Mouse (Mus musculus) fat pad, adult 2 months (tissue): Measurements from ENCODE around the gene Svop.

Experiments
- DNase-seq: peaks from one replicate; pipeline ENCODE4 v3.0.0-alpha.2; 2011; ENCODE audit warnings: low read depth, low spot score; ENCODE audit errors: extremely low read depth

Svop gene

DNA sequence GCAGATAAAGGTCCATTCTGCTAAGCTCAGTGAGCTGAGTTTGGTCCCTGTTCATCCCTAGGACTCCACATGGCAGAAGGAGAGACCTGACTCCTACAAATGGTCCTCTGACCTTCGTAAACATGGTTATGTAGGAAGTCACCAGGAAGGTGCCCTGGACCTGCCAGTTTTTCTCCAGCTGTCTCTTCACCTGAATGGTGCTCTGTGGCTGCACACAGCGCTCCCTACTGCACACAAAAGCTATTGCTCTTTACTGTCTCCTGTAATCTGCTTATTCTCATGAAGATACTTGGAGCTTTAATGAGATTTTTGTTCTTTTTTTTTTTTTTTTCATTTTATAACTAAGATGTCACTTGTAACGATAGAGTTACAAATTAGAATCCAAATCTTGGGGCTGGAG is 44.8 kb downstream of the Svop start:
- no peak for DNase-seq

DNA sequence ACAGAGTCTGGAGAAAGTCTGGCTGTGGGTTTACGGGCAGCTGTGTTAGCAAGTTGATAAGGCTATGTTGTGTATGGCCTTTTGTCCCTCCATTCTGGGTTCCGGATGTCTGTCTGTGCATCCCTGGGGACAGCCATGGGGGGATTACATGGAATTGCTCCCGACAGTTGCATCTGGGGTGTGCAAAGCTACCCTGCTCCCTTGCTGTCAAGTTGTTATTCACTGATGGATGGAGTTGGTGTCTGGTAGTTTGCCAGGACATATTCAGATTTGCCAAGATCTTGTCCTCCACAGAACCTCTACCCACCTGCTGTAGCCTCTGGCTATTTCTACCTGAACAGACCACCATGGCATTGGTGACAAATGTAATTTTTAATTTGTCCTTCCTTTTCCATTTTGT is 45.2 kb downstream of the Svop start:
- no peak for DNase-seq

DNA sequence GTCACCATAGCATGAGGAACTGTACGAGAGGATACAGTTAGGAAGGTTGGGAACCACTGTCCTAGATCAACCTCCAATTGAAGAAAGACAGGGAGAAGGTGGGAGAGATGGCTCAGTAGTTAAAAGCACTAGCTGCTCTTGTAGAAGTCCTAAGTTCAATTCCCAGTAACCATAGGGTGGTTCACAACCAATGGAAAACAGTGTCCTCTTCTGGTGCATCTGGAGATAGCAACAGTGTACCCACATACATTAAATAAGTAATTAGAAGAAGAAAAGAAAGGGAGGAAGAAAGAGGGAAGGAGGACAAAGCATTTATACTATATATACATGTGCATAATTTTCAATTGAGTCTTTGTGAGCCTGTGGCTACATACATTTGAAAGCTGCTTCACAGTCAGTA is 46.2 kb downstream of the Svop start:
- no peak for DNase-seq

DNA sequence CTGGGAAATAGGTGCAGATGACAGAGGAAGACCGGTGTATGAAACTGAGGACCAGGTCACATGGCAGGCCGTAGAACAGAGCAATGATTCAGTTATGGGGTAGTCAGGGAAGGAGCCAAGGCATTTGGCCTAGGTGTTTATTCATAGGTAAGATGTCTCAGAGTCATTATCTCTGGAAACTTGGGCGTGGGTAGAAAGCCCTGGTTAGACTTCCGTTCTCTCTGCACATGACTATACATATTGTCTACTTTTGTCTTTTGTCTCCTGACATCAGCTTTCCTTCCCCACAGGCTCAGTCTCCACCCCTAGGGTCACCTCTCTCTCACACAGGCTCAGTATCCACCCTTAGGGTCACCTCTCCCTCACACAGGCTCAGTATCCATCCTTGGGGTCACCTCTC is 47.6 kb downstream of the Svop start:
- no peak for DNase-seq

DNA sequence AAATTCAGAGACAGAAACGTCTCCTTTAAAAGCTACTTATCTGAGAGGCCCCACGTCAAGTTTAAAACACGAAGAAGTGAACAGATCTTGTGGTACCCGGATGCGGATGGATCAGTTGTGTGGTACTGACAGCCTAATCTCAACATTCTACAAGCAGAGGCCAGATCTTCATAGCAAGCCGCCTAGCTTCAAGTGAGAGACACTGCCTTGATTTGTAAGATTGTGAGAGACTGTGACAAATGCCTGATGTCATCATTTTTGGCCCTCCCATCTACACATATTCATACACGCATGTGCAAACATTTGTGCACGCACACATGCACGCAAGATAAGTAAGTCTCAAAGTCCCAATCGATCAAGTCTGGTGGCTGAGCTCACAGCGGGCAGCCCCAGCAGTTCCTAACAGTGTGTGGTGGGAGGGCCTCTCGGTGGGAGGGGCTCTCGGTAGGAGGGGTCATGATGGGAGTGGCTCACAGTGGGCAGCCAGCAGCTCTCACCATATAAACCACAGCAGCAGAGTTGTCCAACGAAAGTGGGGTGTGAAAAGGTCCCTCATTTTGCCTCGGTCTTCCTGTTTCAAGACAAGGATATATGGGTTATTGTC is 49.9 kb downstream of the Svop start:
- DNase-seq, result no peak

DNA sequence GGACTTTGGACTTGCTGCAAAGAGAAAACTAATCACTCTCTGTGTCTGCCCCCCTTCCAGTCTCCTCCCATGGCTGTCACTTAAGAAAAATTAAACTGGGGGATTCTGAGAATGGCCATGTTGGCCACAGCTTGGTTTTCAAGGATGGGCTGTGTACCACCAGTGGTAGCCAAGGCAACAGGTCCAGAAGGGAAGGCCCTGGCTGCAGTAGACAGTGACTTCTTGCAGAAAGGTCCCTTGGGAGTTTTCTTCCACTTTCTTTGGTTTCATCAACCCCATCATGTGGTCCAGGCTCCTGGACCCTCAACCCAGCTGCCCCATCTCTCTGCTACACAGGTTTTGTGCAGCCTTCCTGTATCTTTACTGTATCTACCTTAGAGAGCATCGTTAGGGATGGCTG is 50.5 kb downstream of the Svop start:
- no peak for DNase-seq

DNA sequence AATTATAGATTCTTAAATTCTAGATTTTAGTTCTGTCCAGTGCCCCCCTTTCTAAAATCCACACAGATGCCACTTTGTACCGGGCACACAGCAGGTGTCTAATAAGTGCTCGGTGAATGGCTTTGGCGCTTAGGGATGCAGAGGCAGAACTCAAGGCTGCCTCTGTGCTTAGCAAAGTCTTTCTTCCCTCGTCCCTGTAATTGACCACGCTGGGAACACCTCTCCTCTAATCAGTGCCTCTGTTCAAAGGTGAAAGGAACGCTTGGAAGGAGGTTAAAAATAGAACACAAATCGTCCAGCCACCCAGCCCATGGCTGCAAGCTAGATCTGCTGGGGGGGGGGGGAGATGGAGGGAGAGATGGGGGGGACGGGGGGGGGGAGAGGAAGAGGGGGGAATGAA is 50.9 kb downstream of the Svop start:
- no peak for DNase-seq

DNA sequence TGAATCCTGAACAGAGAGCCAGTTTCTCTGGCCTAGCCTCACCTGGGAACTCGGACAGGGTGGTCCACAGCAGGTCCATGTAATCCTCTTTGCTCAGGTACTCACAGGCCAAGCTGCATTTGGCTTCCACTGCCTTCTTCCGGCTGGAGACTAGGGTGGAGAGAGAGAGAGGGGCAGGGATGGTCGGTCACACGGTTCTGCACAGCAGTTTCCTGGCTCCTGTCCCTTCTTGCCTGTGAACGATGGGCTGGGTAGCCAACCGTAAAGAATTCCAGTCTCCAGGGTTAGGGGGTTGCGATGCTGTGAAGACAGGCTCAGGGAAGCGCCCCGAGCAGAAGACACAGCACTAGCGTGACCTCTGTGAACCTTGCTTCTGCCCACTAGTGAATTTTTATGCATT is 56.3 kb downstream of the Svop start:
- no peak for DNase-seq

DNA sequence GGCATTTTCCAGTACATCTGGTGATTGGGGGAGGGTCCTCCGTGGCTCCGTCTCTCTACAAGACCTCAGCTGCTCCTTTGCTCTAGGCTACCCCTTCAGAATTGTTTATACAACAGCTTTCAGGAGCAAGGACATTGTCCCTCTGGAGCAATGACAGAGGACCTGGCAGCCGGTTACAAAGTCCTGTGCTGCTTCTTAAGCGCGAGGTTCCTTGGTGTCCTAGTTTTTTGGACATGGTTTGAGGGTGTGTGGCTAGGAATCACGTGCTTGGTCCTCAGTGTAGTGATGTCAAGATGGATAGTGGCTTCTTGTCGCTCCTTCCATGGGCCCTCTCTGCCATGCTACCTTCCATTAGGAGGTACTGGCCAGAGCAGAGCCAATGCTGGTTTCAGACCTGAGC is 57.0 kb downstream of the Svop start:
- DNase-seq, result no peak

DNA sequence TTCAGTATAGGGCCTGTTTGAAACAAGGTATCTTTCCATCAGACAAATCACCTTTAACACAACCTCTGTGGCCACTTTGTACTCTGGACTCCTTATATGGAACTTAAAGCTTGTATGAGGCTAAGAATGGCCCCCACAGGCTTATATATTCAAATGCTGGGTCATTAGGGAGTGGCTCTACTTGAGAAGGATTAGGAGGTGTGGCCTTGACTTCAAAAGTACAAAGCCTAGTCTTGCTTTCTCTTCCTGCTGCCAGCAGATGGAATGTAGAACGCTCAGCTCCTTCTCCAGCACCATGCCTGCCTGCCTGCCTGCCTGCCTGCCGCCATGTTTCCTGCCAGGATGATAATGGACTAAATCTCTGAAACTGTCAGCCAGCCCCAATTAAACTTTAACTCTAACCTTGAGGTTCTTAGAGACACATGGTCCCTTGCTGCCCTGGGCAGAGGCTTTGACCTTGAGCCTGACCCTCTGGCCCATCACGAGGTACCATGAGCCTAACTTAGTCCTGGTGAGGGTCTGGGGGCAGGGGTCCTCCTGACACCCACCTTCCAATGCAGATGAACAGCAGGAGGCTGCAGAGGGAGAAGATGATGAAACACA is 59.1 kb downstream of the Svop start:
- no peak for DNase-seq

DNA sequence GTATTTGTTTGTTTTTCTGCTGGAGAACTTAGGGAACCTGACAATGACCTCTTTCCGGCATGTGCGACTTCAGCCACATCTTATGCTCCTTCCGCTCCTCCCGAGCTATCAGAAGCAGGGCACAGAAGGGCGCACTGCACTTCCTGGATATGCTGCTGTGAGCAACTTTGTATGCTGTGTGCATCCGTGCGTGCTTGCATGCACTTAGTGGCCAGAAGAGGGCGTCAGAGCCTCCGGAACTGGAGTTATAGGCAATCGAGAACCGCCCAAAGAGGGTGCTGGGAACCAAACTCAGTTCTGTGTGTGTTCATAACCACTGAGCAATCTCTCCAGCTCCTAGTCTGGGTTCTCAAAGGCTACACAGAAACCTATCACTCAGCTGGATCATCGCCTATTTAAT is 60.7 kb downstream of the Svop start:
- DNase-seq, result no peak

DNA sequence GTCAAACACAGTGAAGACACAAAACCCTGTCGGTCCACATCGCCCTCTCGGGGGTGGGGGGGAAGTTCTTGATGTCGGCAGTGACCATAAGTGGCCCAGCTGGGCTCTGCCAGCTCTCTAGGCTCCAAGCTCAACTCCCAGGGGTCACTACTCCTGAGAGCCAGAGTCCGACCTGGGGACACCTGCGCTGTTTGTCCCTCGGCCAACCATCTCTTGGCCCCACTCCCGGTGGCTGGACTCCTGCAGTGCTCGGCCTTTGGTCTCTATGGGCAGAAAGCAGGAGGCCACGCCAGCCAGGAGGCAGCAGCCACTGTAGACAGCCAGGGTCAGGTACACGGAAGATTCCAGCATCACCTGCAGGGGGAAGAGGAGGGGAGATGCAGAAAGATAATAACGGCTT is 63.3 kb downstream of the Svop start:
- DNase-seq, result no peak

DNA sequence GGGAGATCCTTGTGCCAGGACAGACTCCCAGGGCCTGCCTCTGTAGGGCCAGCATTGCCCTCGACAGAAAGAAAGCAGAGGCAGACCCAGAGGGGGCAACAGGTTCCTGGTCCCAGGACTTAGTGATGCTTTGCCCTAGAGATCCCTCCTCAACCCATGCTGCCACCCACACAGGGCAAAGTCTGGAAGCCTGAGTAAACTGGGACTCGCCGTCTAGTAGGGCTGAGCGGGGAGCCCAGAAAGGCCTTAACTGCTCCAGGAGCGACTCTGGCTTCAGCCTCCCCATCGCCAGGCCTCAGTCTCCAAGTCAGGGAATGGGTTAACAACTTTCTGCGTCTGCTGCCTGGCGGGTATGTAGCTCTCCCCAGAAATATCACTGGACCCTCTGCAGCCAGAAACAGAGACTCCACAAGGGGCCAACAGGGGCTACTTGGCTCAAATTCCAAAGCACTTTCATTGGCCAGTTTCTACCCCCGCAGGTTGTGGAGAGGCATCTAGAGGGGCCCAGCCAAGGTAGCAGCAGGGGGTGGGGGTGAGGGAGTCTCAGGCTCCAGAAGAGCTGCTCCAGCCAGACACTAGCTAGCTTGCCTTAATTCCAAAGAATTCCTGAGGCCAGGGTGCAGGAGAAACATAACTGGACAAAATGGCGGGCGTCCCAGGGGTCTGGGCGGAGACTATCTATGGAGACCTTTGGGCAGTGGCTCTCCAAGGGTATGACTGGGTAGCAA is 64.0 kb downstream of the Svop start:
- DNase-seq, result no peak

DNA sequence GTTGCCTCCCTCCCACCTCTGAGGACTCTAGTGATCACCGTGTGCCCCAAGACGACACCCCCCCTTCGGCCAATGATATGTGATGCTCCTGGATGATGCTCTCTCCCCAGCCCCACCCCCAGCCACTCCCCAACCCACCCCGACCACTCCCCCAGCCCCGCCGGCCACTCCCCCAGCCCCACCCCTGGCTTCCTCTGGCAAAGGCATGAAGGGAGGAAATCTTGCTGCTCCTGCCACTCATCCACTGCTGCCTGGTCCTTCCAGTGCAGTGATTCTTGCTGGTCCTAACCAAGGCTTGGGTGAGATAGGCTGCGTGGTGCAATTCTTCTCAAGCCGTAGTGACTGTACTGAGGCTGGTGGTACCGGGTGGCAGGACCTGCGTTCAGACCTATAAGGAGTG is 66.5 kb downstream of the Svop start:
- DNase-seq, result no peak

DNA sequence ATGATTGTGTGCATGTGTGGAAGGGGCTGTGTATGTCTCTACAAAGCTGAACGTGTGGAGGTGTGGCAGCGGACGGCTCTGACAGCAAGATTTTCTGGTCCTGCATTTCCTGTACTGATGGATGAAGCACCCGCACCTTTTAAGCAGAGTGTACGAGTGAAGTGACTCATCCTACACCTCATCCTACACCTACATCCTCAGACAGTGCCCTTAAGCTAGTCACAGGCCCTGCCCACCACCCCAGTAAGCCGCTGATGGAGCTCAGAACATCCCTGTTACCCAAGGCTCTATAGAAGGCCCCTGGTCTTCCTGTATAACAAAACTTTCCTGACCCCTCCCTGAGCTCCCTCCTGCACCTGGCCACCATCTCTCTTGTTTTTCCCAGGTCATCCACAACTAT is 67.0 kb downstream of the Svop start:
- no peak for DNase-seq

DNA sequence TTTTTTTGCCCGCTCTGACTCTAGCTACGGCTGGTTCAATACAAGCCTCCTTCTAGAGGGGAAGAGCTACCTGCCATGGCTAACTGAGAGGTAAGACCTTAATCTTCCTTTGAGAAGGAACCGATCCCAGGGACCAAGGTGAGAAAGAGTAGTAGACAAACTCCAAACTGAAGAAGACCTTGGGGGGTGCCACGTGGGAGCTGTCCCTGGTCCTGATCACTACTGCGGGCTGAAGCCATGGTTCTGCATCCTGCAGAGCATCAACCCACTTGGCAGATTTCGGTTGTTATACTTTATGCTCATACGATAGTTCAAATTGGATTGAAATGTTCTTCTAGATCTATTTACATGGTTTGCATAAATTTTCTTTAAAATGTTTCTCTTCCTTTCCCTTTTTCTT is 76.2 kb downstream of the Svop start:
- no peak for DNase-seq

DNA sequence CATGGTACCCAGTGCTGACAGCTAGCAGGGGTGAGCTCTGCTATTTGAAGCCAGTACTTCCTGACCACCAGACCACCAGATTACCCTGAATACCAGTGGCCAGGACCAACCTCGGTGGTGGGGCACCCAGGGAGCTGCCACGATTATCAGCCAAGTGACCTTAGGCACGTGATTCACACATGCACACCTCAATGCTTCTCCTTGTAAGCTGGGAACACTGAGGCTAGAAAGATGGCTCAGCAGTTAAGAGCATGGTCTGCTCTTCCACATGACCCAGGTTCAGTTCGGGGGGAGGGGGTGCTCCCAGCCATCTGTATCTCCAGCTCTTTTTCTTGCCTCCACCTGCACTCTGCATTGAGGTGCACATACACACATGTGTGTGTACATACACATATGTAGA is 82.3 kb downstream of the Svop start:
- no peak for DNase-seq

DNA sequence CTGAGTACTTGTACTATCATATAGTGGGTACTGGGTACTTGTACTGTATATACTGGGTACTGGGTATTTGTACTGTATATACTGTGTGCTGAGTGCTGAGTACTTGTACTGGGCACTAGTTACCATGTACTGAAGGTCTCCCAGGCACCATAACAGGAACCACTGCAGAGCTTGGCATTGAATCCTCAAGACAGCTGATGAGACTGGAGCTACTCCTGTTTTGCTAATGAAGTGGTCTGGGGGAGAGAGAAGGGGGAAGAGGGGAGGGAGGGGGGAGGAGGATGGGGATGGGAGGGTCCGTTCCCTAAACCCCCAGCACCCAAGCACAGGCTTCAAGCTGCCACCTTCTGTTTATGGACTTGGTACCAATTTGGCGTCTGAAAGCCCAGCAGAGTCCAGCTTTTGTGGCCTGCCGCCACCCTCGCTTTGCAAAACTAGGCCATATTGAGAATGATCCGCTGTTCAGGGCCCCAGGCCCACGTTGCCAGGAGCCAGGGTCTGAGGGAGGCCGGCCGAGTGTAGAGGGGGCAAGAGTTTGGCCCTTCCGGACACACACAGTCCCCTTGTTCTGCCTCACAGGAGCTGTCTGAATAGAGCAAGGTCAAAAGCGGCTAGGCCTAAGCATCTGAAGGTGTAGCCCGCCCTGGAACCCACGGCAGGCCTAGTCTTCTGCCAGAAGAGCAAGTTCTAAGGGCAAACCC is 83.5 kb downstream of the Svop start:
- DNase-seq, result no peak

DNA sequence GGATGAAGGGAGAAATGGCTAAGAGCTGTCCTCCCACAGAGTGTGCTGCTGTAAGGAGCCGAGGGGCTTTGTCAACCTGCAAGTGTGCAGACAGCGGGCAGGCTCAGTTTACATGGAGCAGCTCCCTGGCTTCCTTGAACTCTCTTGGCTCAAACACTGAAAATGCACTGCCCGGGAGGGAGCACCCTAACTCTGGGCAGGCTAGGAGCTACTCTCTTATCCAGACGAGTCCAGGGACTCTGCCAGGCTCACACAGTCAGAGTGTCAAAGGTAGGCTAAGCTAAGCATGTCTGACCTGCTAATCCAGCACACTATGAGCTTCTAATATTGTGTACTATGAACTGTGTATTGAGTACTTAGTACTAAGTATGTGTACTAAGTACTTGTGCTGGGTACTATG is 84.4 kb downstream of the Svop start:
- DNase-seq, result no peak

DNA sequence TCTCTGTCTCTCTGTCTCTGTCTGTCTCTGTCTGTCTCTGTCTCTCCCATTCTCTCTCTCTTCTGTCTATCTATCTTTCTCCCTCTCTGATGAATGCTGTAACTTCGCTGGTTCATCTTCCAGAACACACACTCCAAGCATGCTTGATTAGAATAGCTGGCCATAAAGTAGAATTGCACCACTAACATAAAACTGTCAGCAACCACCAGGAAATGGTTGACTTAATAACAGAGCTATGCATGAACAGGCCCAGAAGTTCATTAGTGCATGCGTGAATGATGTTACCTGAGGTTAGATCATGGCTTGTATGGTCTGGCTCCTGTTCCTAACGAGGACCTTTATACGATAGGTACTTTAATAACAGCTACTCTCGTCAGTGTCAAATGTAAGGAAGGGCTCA is 86.3 kb downstream of the Svop start:
- DNase-seq, result no peak

DNA sequence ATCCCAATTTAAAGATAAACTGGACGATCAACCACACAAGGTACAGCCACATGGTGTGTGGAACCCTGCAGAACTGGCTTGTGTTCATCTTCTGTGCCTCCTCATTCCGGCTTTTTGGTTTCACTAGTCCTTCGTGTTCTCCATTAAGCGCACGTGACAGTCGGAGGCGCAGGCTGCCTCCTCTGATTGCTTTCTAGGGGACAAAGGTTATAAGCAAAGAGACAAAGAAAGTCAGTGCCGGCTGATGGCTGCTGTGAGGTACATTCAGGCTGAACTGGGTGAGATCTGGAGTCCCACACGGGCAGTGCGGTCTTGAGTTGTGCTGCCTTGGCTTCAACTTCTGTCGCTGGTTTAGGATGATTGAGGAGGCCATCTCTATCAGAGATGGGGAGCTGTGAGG is 86.8 kb downstream of the Svop start:
- no peak for DNase-seq

DNA sequence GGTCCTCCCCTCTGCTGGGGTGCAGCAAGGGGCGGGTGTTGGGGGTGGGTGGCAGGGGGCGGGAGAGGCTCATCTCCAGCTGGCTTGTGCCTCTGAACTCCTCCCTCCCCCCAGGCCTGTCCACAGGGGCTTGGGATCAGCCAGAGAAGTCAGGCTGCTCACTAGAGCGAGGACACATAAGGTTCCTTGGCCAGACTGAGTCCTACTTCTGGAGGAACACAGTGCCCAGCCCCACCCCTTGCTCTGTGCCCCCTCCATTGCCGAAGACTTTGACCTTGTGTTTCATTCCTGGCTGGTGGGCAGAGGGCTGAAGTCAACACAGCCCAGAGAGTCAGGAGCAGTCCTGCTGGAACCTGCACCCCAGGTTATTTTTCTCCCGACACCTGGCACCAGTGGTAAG is 87.8 kb downstream of the Svop start, which contains the start of gene Dao:
TSS of gene Dao (plus strand) at position 162 of the 400 bp plus-strand sequence.
- no peak for DNase-seq
